Mouse (Mus musculus) spleen, adult 2 months (tissue): Measurements from ENCODE around the gene Ube2v1.

Experiments used
- CTCF ChIP-seq: fragments of 200-500 bp; IDR thresholded peaks from 2 replicates; pipeline ENCODE4 v1.5.1; 2011; ENCODE audit warnings: mild to moderate bottlenecking, inconsistent platforms; ENCODE audit not compliant: insufficient read depth, insufficient read length, insufficient replicate concordance; ENCODE audit errors: extremely low read depth
- POLR2A ChIP-seq: fragments of 200-500 bp; IDR thresholded peaks from 2 replicates; pipeline ENCODE4 v1.6.1; 2011; ENCODE audit warnings: low read depth, low read length, inconsistent platforms

GRCm38 (mm10) chr2:167624368-167625075, 7.4 kb downstream of the Ube2v1 start:
- TF ChIP-seq CTCF (no peak), POLR2A (no peak)
